In genomic region chr1:153332444-153333295, GRCm38 (mm10) we compare ENCODE assay signal across 8 mouse cellular contexts. TPM values are rescaled to one million over a fixed set of nuclear protein-coding genes. Genes with fewer than 3 reads are reported as not detected.
DNase-seq lines count a peak whose midpoint lies in the region; ATAC-seq lines count a peak whose summit lies in the region.

TSS of gene Lamc1 (minus strand) at chr1:153332786.

- H3K4me3 ChIP-seq in hindbrain, embryonic 11.5 days (ENCODE audit: low read depth, low read length) = peak within 1 kb of the TSS; percentile 95

- peak; percentile 97 for DNase-seq in NIH3T3 (ENCODE audit: low read depth)
- peak; percentile 66 for DNase-seq in cerebellum, adult 8-10 months
- peak; percentile 75 to 86 for DNase-seq in frontal cortex, postnatal 10 days (ENCODE audit: low spot score in 2 of 2)
- DNase-seq in hindbrain, embryonic 11.5 days (ENCODE audit: low spot score) = peak; percentile 91
- DNase-seq in layer of hippocampus, postnatal 14 days (ENCODE audit: low spot score in 2 of 2) = peak; percentile 85 to 89
- DNase-seq in lung, postnatal 10 days = peak; percentile 94
- DNase-seq in ovary, postnatal 36 days (ENCODE audit: low spot score) = peak; percentile 94
- peak; percentile 84 for DNase-seq in thymus, postnatal 14 days

- peak within 1 kb of the TSS; percentile 76 for H3K9ac ChIP-seq in hindbrain, embryonic 11.5 days (ENCODE audit: low read depth, low read length)

- no peaks in the 10 kb centered on the region for H3K27me3 ChIP-seq in hindbrain, embryonic 11.5 days (ENCODE audit: control insufficient read depth, insufficient read depth, low read length)

- ATAC-seq in hindbrain, embryonic 11.5 days (ENCODE audit: low FRiP score) = peak; percentile 93

- no peaks in the 10 kb centered on the region for H3K9me3 ChIP-seq in hindbrain, embryonic 11.5 days (ENCODE audit: control insufficient read depth, low read length)

- H3K27ac ChIP-seq in hindbrain, embryonic 11.5 days (ENCODE audit: low read depth, low read length) = peak within 1 kb of the TSS; percentile 85

- 0 out of 2 replicates have a peak, but pooled peaks cover 2% of the 10 kb centered on the region for H3K4me1 ChIP-seq in hindbrain, embryonic 11.5 days (replicated peaks; ENCODE audit: control insufficient read depth, insufficient read depth, low read length)

- no peaks in the 10 kb centered on the region for H3K36me3 ChIP-seq in hindbrain, embryonic 11.5 days (ENCODE audit: control insufficient read depth, insufficient read depth, low read length)

- peak within 1 kb of the TSS; percentile 97 for H3K4me2 ChIP-seq in hindbrain, embryonic 11.5 days (replicated peaks; ENCODE audit: low read depth, low read length)

- WGBS in hindbrain, embryonic 11.5 days = under 1% methylated on average over 57 of the region's 85 CpGs

RNA-seq across cellular contexts. Expression of gene Lamc1, which starts in this region (rescaled TPM):
- polyA plus RNA-seq in hindbrain, embryonic 11.5 days (2014; fragmentation: Nextera tagmentation; extraction: Ambion mirVana) = 25.3 and 28.4 TPM in 2 replicates
- total RNA-seq in layer of hippocampus, postnatal 14 days (2021) = 10 to 100 TPM; 43.3 to 49.1 TPM

Comparison
In these comparisons a context has a peak if more than half of its experiments do, and no peak if none do; other contexts are left out.
1. Peak in every context shown above with its lines: DNase-seq, ATAC-seq, H3K4me3 ChIP-seq and H3K27ac ChIP-seq.